ENCODE assay signal across 7 mouse cellular contexts in genomic region chr11:120280774-120281173, GRCm38 (mm10). TPM values are rescaled to one million over a fixed set of nuclear protein-coding genes. Genes with fewer than 3 reads are reported as not detected.
DNase-seq lines count a peak whose midpoint lies in the region; ATAC-seq lines count a peak whose summit lies in the region.

No protein-coding gene starts in this region.

- no peaks in the 10 kb centered on the region for H3K4me1 ChIP-seq in intestine, embryonic 14.5 days (replicated peaks; ENCODE audit: control insufficient read depth, insufficient read depth, low read length)
- H3K4me1 ChIP-seq in intestine, embryonic 16.5 days (ENCODE audit: control insufficient read depth, insufficient read depth, low read length): no peaks in the 10 kb centered on the region
- peaks cover 30% of the 10 kb centered on the region for H3K4me1 ChIP-seq in forebrain, embryonic 12.5 days
- H3K4me1 ChIP-seq in hindbrain, embryonic 14.5 days (replicated peaks; ENCODE audit: control insufficient read depth, insufficient read depth, low read length): peaks cover 28% of the 10 kb centered on the region
- H3K4me1 ChIP-seq in midbrain, embryonic 15.5 days: peaks cover 21% of the 10 kb centered on the region

- H3K9me3 ChIP-seq in intestine, embryonic 14.5 days (ENCODE audit: control insufficient read depth, low read length): no peaks in the 10 kb centered on the region
- H3K9me3 ChIP-seq in intestine, embryonic 16.5 days (ENCODE audit: control insufficient read depth, low read length): no peaks in the 10 kb centered on the region
- H3K9me3 ChIP-seq in forebrain, embryonic 12.5 days: no peaks in the 10 kb centered on the region
- no peaks in the 10 kb centered on the region for H3K9me3 ChIP-seq in hindbrain, embryonic 14.5 days (ENCODE audit: control insufficient read depth, low read length)
- H3K9me3 ChIP-seq in midbrain, embryonic 15.5 days: no peaks in the 10 kb centered on the region

- H3K27ac ChIP-seq in intestine, embryonic 14.5 days (ENCODE audit: low read depth): peak overlapping the region; percentile 36; the same call in 1 of the 2 replicates
- H3K27ac ChIP-seq in intestine, embryonic 16.5 days (ENCODE audit: low read length): no peak overlapping the region
- peak overlapping the region; percentile 79 for H3K27ac ChIP-seq in forebrain, embryonic 12.5 days
- peak overlapping the region; percentile 80 for H3K27ac ChIP-seq in hindbrain, embryonic 14.5 days
- H3K27ac ChIP-seq in midbrain, embryonic 15.5 days: peak overlapping the region; percentile 73

- WGBS in intestine, embryonic 14.5 days: 90% methylated on average over 7 of the region's 7 CpGs
- 84% methylated on average over 7 of the region's 7 CpGs for WGBS in intestine, embryonic 16.5 days
- 57% methylated on average over 7 of the region's 7 CpGs for WGBS in forebrain, embryonic 12.5 days
- 32% methylated on average over 7 of the region's 7 CpGs for WGBS in hindbrain, embryonic 14.5 days
- 50% methylated on average over 7 of the region's 7 CpGs for WGBS in midbrain, embryonic 15.5 days

- no peak overlapping the region for H3K4me3 ChIP-seq in intestine, embryonic 14.5 days (ENCODE audit: low read depth, low read length)
- no peak overlapping the region for H3K4me3 ChIP-seq in intestine, embryonic 16.5 days (ENCODE audit: low read length)
- H3K4me3 ChIP-seq in forebrain, embryonic 12.5 days (replicated peaks): no peak overlapping the region
- no peak overlapping the region for H3K4me3 ChIP-seq in hindbrain, embryonic 14.5 days (replicated peaks; ENCODE audit: low read length)
- H3K4me3 ChIP-seq in midbrain, embryonic 15.5 days: no peak overlapping the region

- H3K27me3 ChIP-seq in intestine, embryonic 14.5 days (replicated peaks; ENCODE audit: control insufficient read depth, insufficient read depth, low read length): no peaks in the 10 kb centered on the region
- no peaks in the 10 kb centered on the region for H3K27me3 ChIP-seq in intestine, embryonic 16.5 days (replicated peaks; ENCODE audit: control insufficient read depth, insufficient read depth, low read length)
- no peaks in the 10 kb centered on the region for H3K27me3 ChIP-seq in forebrain, embryonic 12.5 days
- no peaks in the 10 kb centered on the region for H3K27me3 ChIP-seq in hindbrain, embryonic 14.5 days (ENCODE audit: control insufficient read depth, insufficient read depth, low read length)
- no peaks in the 10 kb centered on the region for H3K27me3 ChIP-seq in midbrain, embryonic 15.5 days (replicated peaks)

- no peak for ATAC-seq in intestine, embryonic 14.5 days (replicated peaks; ENCODE audit: low FRiP score, low TSS enrichment, low read depth)
- no peak for ATAC-seq in intestine, embryonic 16.5 days
- peak; percentile 37 for ATAC-seq in forebrain, embryonic 12.5 days (ENCODE audit: low FRiP score)
- peak; percentile 9 for ATAC-seq in hindbrain, embryonic 14.5 days (ENCODE audit: low FRiP score)
- ATAC-seq in midbrain, embryonic 15.5 days (replicated peaks): peak; percentile 21; the same call in 1 of the 2 replicates

- no peak overlapping the region for H3K9ac ChIP-seq in intestine, embryonic 14.5 days (ENCODE audit: low read length)
- H3K9ac ChIP-seq in intestine, embryonic 16.5 days (ENCODE audit: low read depth, low read length): no peak overlapping the region
- H3K9ac ChIP-seq in forebrain, embryonic 12.5 days: no peak overlapping the region
- no peak overlapping the region for H3K9ac ChIP-seq in hindbrain, embryonic 14.5 days
- no peak overlapping the region for H3K9ac ChIP-seq in midbrain, embryonic 15.5 days

- H3K4me2 ChIP-seq in intestine, embryonic 14.5 days (ENCODE audit: low read length): no peak overlapping the region
- no peak overlapping the region for H3K4me2 ChIP-seq in intestine, embryonic 16.5 days (ENCODE audit: low read depth, low read length)
- no peak overlapping the region for H3K4me2 ChIP-seq in forebrain, embryonic 12.5 days
- 0 out of 2 replicates have a peak overlapping the region, but pooled peaks have one; percentile 1 for H3K4me2 ChIP-seq in hindbrain, embryonic 14.5 days (replicated peaks)
- H3K4me2 ChIP-seq in midbrain, embryonic 15.5 days: no peak overlapping the region

- H3K36me3 ChIP-seq in intestine, embryonic 14.5 days (ENCODE audit: control insufficient read depth, insufficient read depth, low read length): peaks cover 98% of the 10 kb centered on the region
- peaks cover 24% of the 10 kb centered on the region for H3K36me3 ChIP-seq in intestine, embryonic 16.5 days (ENCODE audit: control insufficient read depth, insufficient read depth, low read length)
- peaks cover 99% of the 10 kb centered on the region for H3K36me3 ChIP-seq in forebrain, embryonic 12.5 days (replicated peaks)
- H3K36me3 ChIP-seq in hindbrain, embryonic 14.5 days (replicated peaks; ENCODE audit: control insufficient read depth, insufficient read depth): peaks cover 90% of the 10 kb centered on the region
- peaks cover 51% of the 10 kb centered on the region for H3K36me3 ChIP-seq in midbrain, embryonic 15.5 days (replicated peaks)

- DNase-seq in intestine, embryonic 14.5 days (ENCODE audit: low spot score): no peak
- DNase-seq in hindbrain, embryonic 14.5 days (ENCODE audit: low spot score): no peak
- no peak for DNase-seq in layer of hippocampus, postnatal 25 days (ENCODE audit: extremely low spot score in 1 of 2, low spot score in 1 of 2)
- no peak for DNase-seq in ovary, postnatal 14 days (ENCODE audit: low spot score)

RNA-seq across cellular contexts. Expression of gene Bahcc1, which starts 48.0 kb away (rescaled TPM):
- 12.1 and 12.7 TPM in 2 replicates for polyA plus RNA-seq in intestine, embryonic 14.5 days (2014; fragmentation: Nextera tagmentation; extraction: Ambion mirVana)
- 4.9 and 5.7 TPM in 2 replicates for polyA plus RNA-seq in intestine, embryonic 16.5 days (2015; fragmentation: Nextera tagmentation; extraction: Ambion mirVana)
- polyA plus RNA-seq in forebrain, embryonic 12.5 days (2016; fragmentation: Nextera tagmentation; extraction: Ambion mirVana): 23.5 and 24.0 TPM in 2 replicates
- 15.9 and 16.3 TPM in 2 replicates for polyA plus RNA-seq in hindbrain, embryonic 14.5 days (2014; fragmentation: Nextera tagmentation; extraction: Ambion mirVana)
- 16.2 and 16.7 TPM in 2 replicates for polyA plus RNA-seq in midbrain, embryonic 15.5 days (2015; fragmentation: Nextera tagmentation; extraction: Ambion mirVana)
- 10 to 100 TPM; 17.7 to 22.6 TPM for total RNA-seq in layer of hippocampus, postnatal 25 days (2021)

Comparison
In these comparisons a context has a peak if more than half of its experiments do, and no peak if none do; other contexts are left out.
1. ATAC-seq: peak in forebrain, embryonic 12.5 days (single experiment), hindbrain, embryonic 14.5 days (single experiment) and midbrain, embryonic 15.5 days (single experiment); none in intestine, embryonic 14.5 days (single experiment) and intestine, embryonic 16.5 days (single experiment).